Mouse (Mus musculus): ENCODE results near the gene Setd7. TPM values are rescaled to one million over a fixed set of nuclear protein-coding genes. Genes with fewer than 3 reads are reported as not detected.

Setd7 gene
- polyA plus RNA-seq, 1 experiment = 17.5 TPM

- no peak overlapping the region for H3K27ac ChIP-seq (replicated peaks; ENCODE audit: low read depth, low read length)
- H3K4me3 ChIP-seq (ENCODE audit: insufficient read depth, low read depth, low read length) = peak overlapping the region; percentile 39
- no peaks in the 10 kb centered on the region for H3K4me1 ChIP-seq (ENCODE audit: control insufficient read depth, insufficient read depth, insufficient read length, low read length)
Observed at GRCm38 (mm10) chr3:51510903-51511302, 49.8 kb downstream of the Setd7 start.

GRCm38 (mm10) chr3:51505465-51505864, 55.2 kb downstream of the Setd7 start:
- H3K4me1 ChIP-seq (ENCODE audit: control insufficient read depth, insufficient read depth, insufficient read length, low read length) = no peaks in the 10 kb centered on the region
- H3K27ac ChIP-seq (replicated peaks; ENCODE audit: low read depth, low read length) = no peak overlapping the region
- no peak overlapping the region for H3K4me3 ChIP-seq (ENCODE audit: insufficient read depth, low read depth, low read length)

- H3K27ac ChIP-seq (replicated peaks; ENCODE audit: low read depth, low read length) = no peak overlapping the region
- H3K4me1 ChIP-seq (ENCODE audit: control insufficient read depth, insufficient read depth, insufficient read length, low read length) = no peaks in the 10 kb centered on the region
- no peak overlapping the region for H3K4me3 ChIP-seq (ENCODE audit: insufficient read depth, low read depth, low read length)
Observed at GRCm38 (mm10) chr3:51504385-51504952, 56.2 kb downstream of the Setd7 start.

- H3K4me1 ChIP-seq (ENCODE audit: control insufficient read depth, insufficient read depth, insufficient read length, low read length) = no peaks in the 10 kb centered on the region
- no peak overlapping the region for H3K4me3 ChIP-seq (ENCODE audit: insufficient read depth, low read depth, low read length)
- H3K27ac ChIP-seq (replicated peaks; ENCODE audit: low read depth, low read length) = no peak overlapping the region
Observed at GRCm38 (mm10) chr3:51499876-51500275, 60.8 kb downstream of the Setd7 start.

GRCm38 (mm10) chr3:51498659-51499058, 62.0 kb downstream of the Setd7 start:
- Histone ChIP-seq H3K4me1 (ENCODE audit: control insufficient read depth, insufficient read depth, insufficient read length, low read length) (no peaks in the 10 kb centered on the region), H3K4me3 (ENCODE audit: insufficient read depth, low read depth, low read length) (no peak overlapping the region), H3K27ac (replicated peaks; ENCODE audit: low read depth, low read length) (no peak overlapping the region)

GRCm38 (mm10) chr3:51497978-51498377, 62.7 kb downstream of the Setd7 start:
- H3K4me1 ChIP-seq (ENCODE audit: control insufficient read depth, insufficient read depth, insufficient read length, low read length) = no peaks in the 10 kb centered on the region
- H3K4me3 ChIP-seq (ENCODE audit: insufficient read depth, low read depth, low read length) = no peak overlapping the region
- no peak overlapping the region for H3K27ac ChIP-seq (replicated peaks; ENCODE audit: low read depth, low read length)

GRCm38 (mm10) chr3:51495646-51496045, 65.0 kb downstream of the Setd7 start:
- Histone ChIP-seq H3K27ac (replicated peaks; ENCODE audit: low read depth, low read length) (no peak overlapping the region), H3K4me1 (ENCODE audit: control insufficient read depth, insufficient read depth, insufficient read length, low read length) (no peaks in the 10 kb centered on the region), H3K4me3 (ENCODE audit: insufficient read depth, low read depth, low read length) (no peak overlapping the region)

- H3K4me1 ChIP-seq (ENCODE audit: control insufficient read depth, insufficient read depth, insufficient read length, low read length) = no peaks in the 10 kb centered on the region
- no peak overlapping the region for H3K27ac ChIP-seq (replicated peaks; ENCODE audit: low read depth, low read length)
- no peak overlapping the region for H3K4me3 ChIP-seq (ENCODE audit: insufficient read depth, low read depth, low read length)
Observed at GRCm38 (mm10) chr3:51494466-51494865, 66.2 kb downstream of the Setd7 start.

GRCm38 (mm10) chr3:51493272-51493838, 67.3 kb downstream of the Setd7 start:
- Histone ChIP-seq H3K4me3 (ENCODE audit: insufficient read depth, low read depth, low read length) (no peak overlapping the region), H3K4me1 (ENCODE audit: control insufficient read depth, insufficient read depth, insufficient read length, low read length) (no peaks in the 10 kb centered on the region), H3K27ac (replicated peaks; ENCODE audit: low read depth, low read length) (no peak overlapping the region)

- H3K4me1 ChIP-seq (ENCODE audit: control insufficient read depth, insufficient read depth, insufficient read length, low read length) = 0 out of 2 replicates have a peak, but pooled peaks cover 2% of the 10 kb centered on the region
- no peak overlapping the region for H3K27ac ChIP-seq (replicated peaks; ENCODE audit: low read depth, low read length)
- no peak overlapping the region for H3K4me3 ChIP-seq (ENCODE audit: insufficient read depth, low read depth, low read length)
Observed at GRCm38 (mm10) chr3:51490088-51490753, 70.5 kb downstream of the Setd7 start.

GRCm38 (mm10) chr3:51486491-51487195, 74.0 kb downstream of the Setd7 start:
- Histone ChIP-seq H3K4me1 (ENCODE audit: control insufficient read depth, insufficient read depth, insufficient read length, low read length) (0 out of 2 replicates have a peak, but pooled peaks cover 2% of the 10 kb centered on the region), H3K4me3 (ENCODE audit: insufficient read depth, low read depth, low read length) (no peak overlapping the region), H3K27ac (replicated peaks; ENCODE audit: low read depth, low read length) (no peak overlapping the region)

GRCm38 (mm10) chr3:51485347-51485746, 75.3 kb downstream of the Setd7 start:
- no peak overlapping the region for H3K27ac ChIP-seq (replicated peaks; ENCODE audit: low read depth, low read length)
- H3K4me3 ChIP-seq (ENCODE audit: insufficient read depth, low read depth, low read length) = 0 out of 2 replicates have a peak overlapping the region, but pooled peaks have one; percentile 24
- H3K4me1 ChIP-seq (ENCODE audit: control insufficient read depth, insufficient read depth, insufficient read length, low read length) = 0 out of 2 replicates have a peak, but pooled peaks cover 2% of the 10 kb centered on the region

- Histone ChIP-seq H3K4me1 (ENCODE audit: control insufficient read depth, insufficient read depth, insufficient read length, low read length) (0 out of 2 replicates have a peak, but pooled peaks cover 2% of the 10 kb centered on the region), H3K4me3 (ENCODE audit: insufficient read depth, low read depth, low read length) (peak overlapping the region; percentile 92), H3K27ac (replicated peaks; ENCODE audit: low read depth, low read length) (peak overlapping the region; percentile 2; the same call in 1 of the 2 replicates)
Observed at GRCm38 (mm10) chr3:51484370-51484769, 76.3 kb downstream of the Setd7 start.

- Histone ChIP-seq H3K4me1 (ENCODE audit: control insufficient read depth, insufficient read depth, insufficient read length, low read length) (0 out of 2 replicates have a peak, but pooled peaks cover 2% of the 10 kb centered on the region), H3K4me3 (ENCODE audit: insufficient read depth, low read depth, low read length) (peak within 1 kb of the TSS; percentile 92), H3K27ac (replicated peaks; ENCODE audit: low read depth, low read length) (peak within 1 kb of the TSS; percentile 88)
Observed at GRCm38 (mm10) chr3:51483741-51484359, 76.8 kb downstream of the Setd7 start, which contains the start of gene Rab33b. Gene Rab33b (plus strand): TSS chr3:51483920.

GRCm38 (mm10) chr3:51482781-51483180, 77.9 kb downstream of the Setd7 start:
- Histone ChIP-seq H3K4me1 (ENCODE audit: control insufficient read depth, insufficient read depth, insufficient read length, low read length) (0 out of 2 replicates have a peak, but pooled peaks cover 2% of the 10 kb centered on the region), H3K27ac (replicated peaks; ENCODE audit: low read depth, low read length) (no peak overlapping the region)

More at GRCm38 (mm10) chr3:51482781-51483180, 77.9 kb downstream of the Setd7 start:
- H3K4me3 ChIP-seq (ENCODE audit: insufficient read depth, low read depth, low read length) = no peak overlapping the region

Measured in brown adipose tissue, adult 24 weeks (tissue).